Mouse (Mus musculus) E14TG2a.4 (cell line): ENCODE measurements at regions not wholly inside any gene's neighbourhood (a gene's known extent, or its start where the extent isn't known, plus 50 kb on each side); places are given as distances from the start of the nearest gene placed in this dataset.

Experiments
- CTCF ChIP-seq: conservative IDR thresholded peaks from 2 replicates; pipeline ENCODE4 v1.5.1; 2014; ENCODE audit warnings: low read length
- POU5F1 ChIP-seq: IDR thresholded peaks from 2 replicates; pipeline ENCODE4 v1.6.1; 2014; ENCODE audit warnings: low read length, borderline replicate concordance

GRCm38 (mm10) chr3:40185597-40186320 lies 345.3 kb upstream of the Intu start:
- no peak for TF ChIP-seq POU5F1
- no peak for TF ChIP-seq CTCF
